Mouse (Mus musculus): ENCODE data around the gene Bcas3. TPM values are rescaled to one million over a fixed set of nuclear protein-coding genes. Genes with fewer than 3 reads are reported as not detected.

Bcas3 gene
- total and polyA plus RNA-seq, 2 experiments from 2014 or later = 29.3 to 31.6 TPM

- H3K27me3 ChIP-seq (ENCODE audit: insufficient read depth, low read length) = peaks cover 87% of the 10 kb centered on the region
- H3K27ac ChIP-seq (ENCODE audit: low read depth, low read length) = no peak overlapping the region
- WGBS = 0% methylated on average over 18 of the region's 18 CpGs
- ATAC-seq (peak; percentile 30; the same call in 1 of the 2 replicates), DNase-seq (peak; percentile 67)
- peak overlapping the region; percentile 14; the same call in 1 of the 2 replicates for H3K4me3 ChIP-seq (ENCODE audit: low read depth, low read length)
- no peaks in the 10 kb centered on the region for H3K9me3 ChIP-seq (ENCODE audit: low read length)
- H3K9ac ChIP-seq = no peak overlapping the region
- peak; percentile 83 for TF ChIP-seq CTCF (IDR thresholded peaks at IDR 0.05; ENCODE audit: low read depth)
- peak overlapping the region; percentile 61 for H3K4me2 ChIP-seq (ENCODE audit: low read depth)
- peaks cover 4% of the 10 kb centered on the region; the same call in 1 of the 2 replicates for H3K4me1 ChIP-seq (ENCODE audit: insufficient read depth)
- H3K36me3 ChIP-seq (ENCODE audit: insufficient read depth) = no peaks in the 10 kb centered on the region
These were observed 490.4 kb downstream of the Bcas3 start for GRCm38 (mm10) chr11:85843347-85843692.

DNA sequence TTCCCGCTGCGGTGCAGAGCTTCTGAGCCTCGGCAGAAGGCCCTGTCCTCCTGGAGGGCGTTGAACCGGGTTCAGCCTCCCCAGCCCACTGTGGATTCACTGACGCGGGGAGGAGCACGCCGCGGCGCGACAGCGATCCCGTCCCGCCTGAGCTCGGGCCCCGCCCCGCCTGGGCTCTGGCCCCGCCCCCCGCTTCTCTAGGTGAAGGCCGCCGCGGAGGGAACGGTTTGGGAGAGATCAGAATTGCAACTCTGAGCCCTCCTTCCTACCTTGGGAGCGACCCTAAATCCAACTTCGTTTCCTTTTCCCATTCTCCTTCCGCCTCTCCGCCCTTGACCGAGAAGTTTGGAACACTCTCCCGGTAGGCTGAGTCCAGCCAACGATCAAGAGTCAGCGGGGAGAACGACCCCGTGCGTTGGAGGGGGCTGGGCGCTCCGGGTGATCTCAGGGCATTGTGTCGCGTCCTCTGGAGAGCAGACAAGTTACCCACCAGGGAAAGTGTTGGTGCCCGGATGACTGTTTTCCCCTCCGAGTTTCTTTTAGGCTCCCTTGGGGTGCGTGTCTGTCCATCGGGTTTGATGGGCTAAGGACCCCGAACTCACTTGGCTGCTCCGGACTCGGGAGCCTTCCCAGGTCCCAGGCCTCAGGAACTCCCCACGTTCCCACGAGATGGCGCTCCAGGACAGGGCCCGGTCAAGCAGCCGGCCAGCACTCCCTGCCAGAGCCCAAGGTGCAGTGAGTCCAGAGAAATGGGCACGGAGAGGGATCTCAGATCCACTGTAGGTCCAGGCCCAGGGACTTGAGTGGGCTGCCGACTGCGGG, 491.4 kb downstream of the Bcas3 start:
- no peak overlapping the region for H3K27ac ChIP-seq (ENCODE audit: low read depth, low read length)
- peak; percentile 84 for TF ChIP-seq CTCF (IDR thresholded peaks at IDR 0.05; ENCODE audit: low read depth)
- H3K36me3 ChIP-seq (ENCODE audit: insufficient read depth) = no peaks in the 10 kb centered on the region
- peak; percentile 42; the same call in 1 of the 2 replicates for ATAC-seq
- WGBS = 2% methylated on average over 53 of the region's 54 CpGs
- H3K9ac ChIP-seq = 0 out of 2 replicates have a peak overlapping the region, but pooled peaks have one; percentile 14
- peak overlapping the region; percentile 25 for H3K4me3 ChIP-seq (ENCODE audit: low read depth, low read length)
- H3K4me1 ChIP-seq (ENCODE audit: insufficient read depth) = peaks cover 4% of the 10 kb centered on the region; the same call in 1 of the 2 replicates
- H3K9me3 ChIP-seq (ENCODE audit: low read length) = no peaks in the 10 kb centered on the region
- H3K27me3 ChIP-seq (ENCODE audit: insufficient read depth, low read length) = peaks cover 78% of the 10 kb centered on the region
- peak overlapping the region; percentile 61 for H3K4me2 ChIP-seq (ENCODE audit: low read depth)
- DNase-seq = peak; percentile 76

DNA sequence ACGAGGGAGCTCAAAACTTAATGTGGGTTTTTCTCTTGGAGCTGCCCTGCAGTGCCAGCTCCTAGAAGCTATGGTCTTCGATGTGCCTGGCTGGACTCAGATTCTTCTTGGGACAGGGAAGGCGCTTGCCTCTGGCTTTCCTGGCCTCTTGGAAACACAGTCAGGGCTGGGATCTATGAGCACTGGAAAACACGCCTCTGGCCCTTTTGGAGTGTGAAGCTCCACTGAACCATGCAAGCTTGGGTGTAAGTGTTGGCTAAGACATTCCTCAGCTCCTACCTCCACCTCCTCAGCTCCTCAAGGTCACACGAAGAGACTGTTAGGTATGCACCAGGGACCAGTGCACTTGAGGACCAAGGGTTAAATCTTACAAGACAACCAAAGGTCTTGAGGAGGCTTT, 492.0 kb downstream of the Bcas3 start:
- no peak for TF ChIP-seq CTCF (IDR thresholded peaks at IDR 0.05; ENCODE audit: low read depth)
- no peak for ATAC-seq
- peaks cover 71% of the 10 kb centered on the region for H3K27me3 ChIP-seq (ENCODE audit: insufficient read depth, low read length)

GRCm38 (mm10) chr11:85845921-85846320, 493.0 kb downstream of the Bcas3 start:
- no peaks in the 10 kb centered on the region for H3K36me3 ChIP-seq (ENCODE audit: insufficient read depth)
- peaks cover 4% of the 10 kb centered on the region; the same call in 1 of the 2 replicates for H3K4me1 ChIP-seq (ENCODE audit: insufficient read depth)
- no peak overlapping the region for H3K27ac ChIP-seq (ENCODE audit: low read depth, low read length)
- H3K27me3 ChIP-seq (ENCODE audit: insufficient read depth, low read length) = peaks cover 62% of the 10 kb centered on the region
- no peaks in the 10 kb centered on the region for H3K9me3 ChIP-seq (ENCODE audit: low read length)
- DNase-seq = no peak
- no peak overlapping the region for H3K4me3 ChIP-seq (ENCODE audit: low read depth, low read length)
- H3K4me2 ChIP-seq (ENCODE audit: low read depth) = no peak overlapping the region
- no peak for TF ChIP-seq CTCF (IDR thresholded peaks at IDR 0.05; ENCODE audit: low read depth)
- no peak overlapping the region for H3K9ac ChIP-seq
- no peak for ATAC-seq
- 49% methylated on average over 5 of the region's 5 CpGs for WGBS

More for the DNA sequence above, 492.0 kb downstream of the Bcas3 start:
- no peaks in the 10 kb centered on the region for H3K36me3 ChIP-seq (ENCODE audit: insufficient read depth)
- H3K27ac ChIP-seq (ENCODE audit: low read depth, low read length) = no peak overlapping the region
- H3K9ac ChIP-seq = no peak overlapping the region
- peaks cover 4% of the 10 kb centered on the region; the same call in 1 of the 2 replicates for H3K4me1 ChIP-seq (ENCODE audit: insufficient read depth)
- WGBS = 36% methylated on average over 5 of the region's 5 CpGs
- H3K4me2 ChIP-seq (ENCODE audit: low read depth) = no peak overlapping the region
- DNase-seq = no peak
- no peak overlapping the region for H3K4me3 ChIP-seq (ENCODE audit: low read depth, low read length)
- H3K9me3 ChIP-seq (ENCODE audit: low read length) = no peaks in the 10 kb centered on the region

DNA sequence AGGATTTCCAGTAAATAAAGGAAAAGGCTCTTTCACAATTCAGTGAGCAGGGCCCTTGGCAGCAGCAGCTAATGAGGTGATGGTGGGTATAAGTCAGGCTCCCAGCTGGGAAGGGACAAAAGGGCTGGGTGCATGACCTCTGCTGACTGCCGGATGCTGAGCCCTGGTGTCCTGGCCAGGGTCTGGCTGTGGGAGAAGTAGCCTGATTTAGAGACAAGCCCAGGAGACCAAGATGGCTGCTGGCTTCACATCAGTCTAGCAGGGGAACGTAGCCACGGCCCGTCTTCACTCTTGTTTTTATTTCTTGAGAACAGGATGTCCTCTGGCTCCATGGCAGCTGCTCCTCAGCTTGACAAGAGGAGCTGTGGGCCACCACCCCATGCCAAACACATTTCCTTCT, 493.5 kb downstream of the Bcas3 start:
- WGBS = 58% methylated on average over 4 of the region's 4 CpGs
- H3K27ac ChIP-seq (ENCODE audit: low read depth, low read length) = no peak overlapping the region
- TF ChIP-seq CTCF (IDR thresholded peaks at IDR 0.05; ENCODE audit: low read depth) = no peak

GRCm38 (mm10) chr11:85849037-85849436, 496.1 kb downstream of the Bcas3 start:
- H3K36me3 ChIP-seq (ENCODE audit: insufficient read depth) = no peaks in the 10 kb centered on the region
- H3K4me1 ChIP-seq (ENCODE audit: insufficient read depth) = peaks cover 2% of the 10 kb centered on the region; the same call in 1 of the 2 replicates
- H3K4me3 ChIP-seq (ENCODE audit: low read depth, low read length) = peak overlapping the region; percentile 13
- H3K27ac ChIP-seq (ENCODE audit: low read depth, low read length) = no peak overlapping the region
- no peaks in the 10 kb centered on the region for H3K9me3 ChIP-seq (ENCODE audit: low read length)
- H3K27me3 ChIP-seq (ENCODE audit: insufficient read depth, low read length) = peaks cover 31% of the 10 kb centered on the region
- ATAC-seq (peak; percentile 81), DNase-seq (peak; percentile 83)
- H3K4me2 ChIP-seq (ENCODE audit: low read depth) = peak overlapping the region; percentile 44
- peak; percentile 96 for TF ChIP-seq CTCF (IDR thresholded peaks at IDR 0.05; ENCODE audit: low read depth)
- H3K9ac ChIP-seq = no peak overlapping the region
- WGBS = 2% methylated on average over 21 of the region's 21 CpGs

More for the DNA sequence above, 493.5 kb downstream of the Bcas3 start:
- Histone ChIP-seq H3K4me2 (ENCODE audit: low read depth) (no peak overlapping the region), H3K4me1 (ENCODE audit: insufficient read depth) (peaks cover 4% of the 10 kb centered on the region; the same call in 1 of the 2 replicates), H3K4me3 (ENCODE audit: low read depth, low read length) (no peak overlapping the region), H3K27me3 (ENCODE audit: insufficient read depth, low read length) (peaks cover 57% of the 10 kb centered on the region), H3K9ac (no peak overlapping the region), H3K9me3 (ENCODE audit: low read length) (no peaks in the 10 kb centered on the region), H3K36me3 (ENCODE audit: insufficient read depth) (no peaks in the 10 kb centered on the region)
- DNase-seq (no peak), ATAC-seq (no peak)

GRCm38 (mm10) chr11:85850233-85850632, 497.3 kb downstream of the Bcas3 start, which contains the start of gene Gm11444:
Gene Gm11444 (minus strand): TSS chr11:85850333.
- no peak within 1 kb of the TSS for H3K9ac ChIP-seq
- H3K4me2 ChIP-seq (ENCODE audit: low read depth) = peak within 1 kb of the TSS; percentile 44
- no peak within 1 kb of the TSS for H3K27ac ChIP-seq (ENCODE audit: low read depth, low read length)
- no peak for ATAC-seq
- H3K9me3 ChIP-seq (ENCODE audit: low read length) = no peaks in the 10 kb centered on the region
- no peak for TF ChIP-seq CTCF (IDR thresholded peaks at IDR 0.05; ENCODE audit: low read depth)
- H3K4me1 ChIP-seq (ENCODE audit: insufficient read depth) = no peaks in the 10 kb centered on the region
- no peak for DNase-seq
- no peaks in the 10 kb centered on the region for H3K36me3 ChIP-seq (ENCODE audit: insufficient read depth)
- WGBS = 77% methylated on average over 6 of the region's 6 CpGs
- peaks cover 19% of the 10 kb centered on the region for H3K27me3 ChIP-seq (ENCODE audit: insufficient read depth, low read length)
- peak within 1 kb of the TSS; percentile 13; the same call in 1 of the 2 replicates for H3K4me3 ChIP-seq (ENCODE audit: low read depth, low read length)
